Mouse (Mus musculus) hindlimb bud, embryonic 11.5 days (tissue): ENCODE measurements around the gene Pou4f1.

Experiments used
- DNase-seq: peaks from one replicate; pipeline ENCODE4 v3.0.0-alpha.2; 2012; ENCODE audit warnings: low read depth, low spot score; ENCODE audit errors: extremely low spot score

Gene Pou4f1

DNA sequence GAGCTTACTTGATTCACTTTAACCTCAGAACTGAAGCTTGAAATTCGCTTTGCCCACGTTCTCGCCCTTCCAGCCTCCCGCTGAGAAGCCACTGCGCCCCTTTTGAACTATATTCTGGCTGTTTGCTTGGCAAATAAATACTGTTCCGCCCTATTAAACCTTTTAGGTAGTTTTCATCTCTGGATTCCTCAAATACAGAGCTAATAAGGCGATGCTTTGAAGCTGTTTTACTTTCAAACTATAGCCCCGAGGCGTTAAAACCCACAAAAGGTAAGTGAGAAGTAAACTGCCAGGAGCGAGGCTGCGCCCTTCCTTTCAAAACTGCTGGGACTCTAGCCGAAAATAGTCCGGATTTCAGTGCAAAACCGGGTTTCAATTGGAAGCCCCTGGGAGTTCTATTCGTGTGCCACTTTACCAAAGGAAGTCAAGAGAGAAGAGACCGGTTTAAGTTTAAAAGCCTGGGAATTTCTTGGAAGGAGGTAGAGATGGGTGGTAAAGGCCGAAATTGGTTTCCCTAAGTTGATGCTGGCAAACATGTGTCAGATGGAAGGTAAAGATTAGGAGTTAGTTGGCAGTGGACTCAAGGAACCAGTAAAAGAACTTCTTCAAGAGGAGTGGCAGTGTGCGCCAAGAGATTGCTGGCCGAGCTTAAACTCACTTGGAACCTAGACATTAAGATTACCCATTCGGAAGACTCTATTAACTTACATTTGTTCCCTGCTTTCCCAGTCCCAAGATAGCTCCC is 9.7 kb downstream of the Pou4f1 start:
- DNase-seq, result no peak

GRCm38 (mm10) chr14:104456976-104457375 is 10.8 kb downstream of the Pou4f1 start:
- no peak for DNase-seq

DNA sequence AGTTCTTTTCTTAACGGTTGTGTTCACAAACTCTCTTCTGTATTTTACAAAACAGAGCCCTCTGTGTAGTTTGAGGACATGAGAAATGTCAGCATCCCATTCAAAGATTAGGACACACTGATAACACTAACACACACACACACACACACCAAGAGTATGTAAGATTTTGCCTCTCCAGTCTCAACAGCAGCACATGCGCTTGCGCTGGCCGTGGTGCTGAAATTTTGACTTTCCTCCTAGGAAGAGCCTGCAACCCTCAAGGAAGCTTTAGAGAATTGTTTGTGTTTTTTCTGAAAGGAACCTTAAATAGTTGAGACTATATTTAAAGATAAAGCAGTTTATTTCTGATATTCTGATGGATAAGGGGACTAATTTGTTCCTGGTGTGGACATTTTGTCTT is 14.0 kb downstream of the Pou4f1 start:
- no peak for DNase-seq

DNA sequence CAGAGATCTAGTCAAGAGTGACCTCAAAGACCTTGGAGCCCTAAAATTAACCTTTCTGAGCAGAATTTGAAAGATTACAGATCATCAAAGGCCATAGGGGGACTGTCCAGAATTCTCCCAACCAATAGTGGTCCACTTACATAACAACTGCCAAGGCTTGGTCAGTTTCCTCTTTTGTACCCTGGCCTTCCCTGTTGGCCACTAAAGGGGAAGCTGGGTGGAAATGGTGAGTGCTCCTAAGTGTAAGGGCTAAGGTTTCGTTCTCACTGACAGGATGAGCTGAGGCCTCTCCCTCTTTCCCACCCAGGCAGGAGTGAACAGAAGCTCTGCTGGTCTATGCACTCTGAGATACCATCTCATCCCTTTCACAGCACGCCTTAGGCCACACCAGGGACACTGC is 33.5 kb downstream of the Pou4f1 start:
- no peak for DNase-seq

DNA sequence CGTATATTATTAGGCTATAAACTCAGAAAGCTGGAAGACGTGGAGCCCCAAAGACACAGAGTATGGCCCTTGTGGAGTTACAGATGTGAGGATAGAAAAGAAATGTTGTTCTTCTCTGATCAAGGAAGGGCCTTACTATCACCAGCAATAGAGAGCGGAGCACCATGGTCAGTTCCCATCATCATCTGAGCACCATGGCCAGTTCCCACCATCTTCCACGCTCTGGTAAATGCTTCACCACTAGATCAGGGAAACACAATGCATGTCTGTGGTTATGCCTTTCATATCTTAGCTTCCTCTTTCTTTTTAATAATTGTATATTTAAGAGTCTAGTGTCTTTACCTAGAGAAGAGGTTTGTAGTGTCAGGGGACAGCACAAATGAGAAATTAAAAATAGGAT is 37.0 kb downstream of the Pou4f1 start:
- DNase-seq, result no peak

DNA sequence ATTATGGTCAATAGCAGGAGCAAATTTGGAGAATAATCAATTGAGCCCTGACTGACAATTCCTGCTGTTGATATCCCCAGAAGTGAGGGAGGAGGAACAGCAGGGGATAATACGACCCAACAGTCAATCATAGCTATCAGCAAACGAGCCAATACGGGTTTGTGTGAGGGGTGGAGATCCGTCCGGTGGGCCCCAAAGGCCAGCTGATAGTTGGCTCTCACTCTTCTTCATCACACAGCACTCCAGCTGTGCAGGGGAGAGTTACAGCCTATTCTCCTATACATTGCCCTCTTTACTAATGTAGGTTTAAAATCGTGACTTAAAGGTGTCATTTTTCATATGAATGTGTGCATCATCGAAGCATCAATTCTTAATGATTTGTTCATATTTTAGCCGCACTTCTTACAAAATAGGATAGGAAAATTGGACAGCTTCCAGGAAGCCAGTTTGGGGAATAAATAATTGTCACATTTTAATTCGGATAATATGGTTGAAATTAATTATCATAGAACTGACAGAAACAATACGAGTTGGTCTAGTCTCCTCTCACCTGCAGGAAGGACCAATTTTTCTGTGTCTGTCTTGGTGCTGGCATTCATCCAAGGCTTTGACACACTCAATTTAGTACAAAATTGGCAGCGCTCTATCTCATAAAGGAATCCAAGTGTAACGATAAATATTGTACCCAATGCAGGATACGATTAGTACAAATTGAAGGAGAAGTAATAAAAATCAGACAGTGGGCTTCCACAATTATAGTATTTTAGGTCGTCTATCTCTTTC is 43.9 kb downstream of the Pou4f1 start:
- DNase-seq, result no peak
